Mouse (Mus musculus) liver (tissue): ENCODE measurements around the gene Cyp3a41b.
"Not testable (repeated sequence)": the region's sequence is repeated elsewhere in the genome, so short reads cannot be mapped to it uniquely, and the experiment has no call there.

Experiments used
- DNase-seq: peaks from one replicate; pipeline ENCODE4 v3.0.0-alpha.2; 2020; ENCODE audit warnings: mixed read lengths

Gene Cyp3a41b

GRCm38 (mm10) chr5:145584630-145585029 is at the start of gene Cyp3a41b:
Gene Cyp3a41b (minus strand): TSS chr5:145584730.
- not testable (repeated sequence) for DNase-seq

DNA sequence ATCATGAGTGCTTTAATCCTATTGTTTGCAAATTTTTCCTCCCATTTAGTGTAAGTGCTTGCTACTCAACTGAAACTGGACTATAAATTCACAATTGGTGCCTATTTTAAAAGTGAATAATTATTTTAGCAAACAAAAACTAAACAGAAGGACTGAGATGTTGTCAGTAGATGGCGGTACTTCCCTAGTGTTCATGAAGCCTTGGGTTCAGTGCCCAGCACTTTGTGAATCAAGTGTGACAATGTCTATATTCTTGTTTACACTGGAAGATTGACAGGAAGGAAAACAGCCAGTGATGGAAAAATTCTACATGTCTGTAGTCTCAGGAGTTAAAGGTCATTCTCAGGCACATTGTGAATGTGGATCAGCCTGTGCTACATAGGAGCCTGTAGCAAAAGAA is 47.8 kb upstream of the Cyp3a41b start:
- DNase-seq, result not testable (repeated sequence)

- DNase-seq, result not testable (repeated sequence)
These were observed 20.4 kb upstream of the Cyp3a41b start for GRCm38 (mm10) chr5:145604891-145605290.

DNA sequence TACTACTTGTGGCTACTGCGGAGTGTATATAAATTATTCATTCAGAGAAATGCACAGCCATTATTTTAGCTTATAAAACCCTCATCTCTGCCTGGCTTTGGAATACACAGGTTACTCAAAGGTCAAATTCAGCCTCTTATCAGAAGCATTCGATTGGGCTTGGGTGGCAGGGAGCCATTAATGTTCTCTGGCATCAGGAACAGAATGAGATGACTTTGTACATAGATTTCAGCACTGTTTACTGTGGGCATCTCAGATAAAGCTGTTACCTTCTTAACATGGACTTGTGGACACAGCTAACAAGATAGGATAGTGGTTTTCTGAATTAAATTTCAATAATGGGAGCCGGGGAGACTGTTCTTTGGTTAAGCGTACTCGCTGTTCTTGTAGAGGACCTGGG is 13.3 kb upstream of the Cyp3a41b start:
- not testable (repeated sequence) for DNase-seq

DNA sequence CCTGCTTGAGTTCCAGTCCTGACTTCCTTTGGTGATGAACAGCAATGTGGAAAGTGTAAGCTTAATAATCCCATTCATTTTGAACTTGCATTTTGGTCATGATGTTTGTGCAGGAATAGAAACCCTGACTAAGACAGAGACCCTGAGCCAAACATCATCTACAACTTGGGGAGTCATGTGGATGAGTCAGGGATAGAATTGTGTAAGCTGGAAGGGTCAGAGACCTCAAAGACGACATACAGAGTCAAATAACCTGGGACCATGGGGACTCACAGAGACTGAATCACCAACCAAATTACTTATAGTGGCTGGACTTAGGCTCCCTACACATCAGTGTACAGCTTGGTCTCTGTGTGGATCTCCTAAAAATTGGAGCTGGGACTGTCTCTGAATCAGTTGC is 7.2 kb downstream of the Cyp3a41b start:
- DNase-seq, result not testable (repeated sequence)

- not testable (repeated sequence) for DNase-seq
These were observed 8.9 kb downstream of the Cyp3a41b start for GRCm38 (mm10) chr5:145575660-145576059.

DNA sequence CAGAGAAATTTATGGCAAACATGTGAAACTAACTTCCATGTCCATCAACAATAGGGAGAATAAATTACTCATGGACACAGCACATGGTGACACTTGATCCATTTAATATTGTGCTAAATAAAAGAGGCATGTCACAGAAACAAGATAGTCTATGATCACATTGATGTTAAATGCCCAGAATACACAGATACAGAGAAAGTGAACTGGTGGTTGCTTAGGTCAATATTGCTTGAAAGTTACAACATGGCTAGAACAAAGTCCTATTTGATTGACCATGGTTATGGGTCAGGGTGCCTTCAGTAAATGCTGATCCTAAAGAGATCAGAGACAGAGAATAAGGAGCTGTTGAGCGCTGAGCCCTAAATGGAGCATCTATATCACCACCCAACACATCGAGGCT is 12.6 kb downstream of the Cyp3a41b start:
- DNase-seq, result not testable (repeated sequence)
